Comparison of ENCODE assay signal across 12 mouse cellular contexts in the genomic region with DNA sequence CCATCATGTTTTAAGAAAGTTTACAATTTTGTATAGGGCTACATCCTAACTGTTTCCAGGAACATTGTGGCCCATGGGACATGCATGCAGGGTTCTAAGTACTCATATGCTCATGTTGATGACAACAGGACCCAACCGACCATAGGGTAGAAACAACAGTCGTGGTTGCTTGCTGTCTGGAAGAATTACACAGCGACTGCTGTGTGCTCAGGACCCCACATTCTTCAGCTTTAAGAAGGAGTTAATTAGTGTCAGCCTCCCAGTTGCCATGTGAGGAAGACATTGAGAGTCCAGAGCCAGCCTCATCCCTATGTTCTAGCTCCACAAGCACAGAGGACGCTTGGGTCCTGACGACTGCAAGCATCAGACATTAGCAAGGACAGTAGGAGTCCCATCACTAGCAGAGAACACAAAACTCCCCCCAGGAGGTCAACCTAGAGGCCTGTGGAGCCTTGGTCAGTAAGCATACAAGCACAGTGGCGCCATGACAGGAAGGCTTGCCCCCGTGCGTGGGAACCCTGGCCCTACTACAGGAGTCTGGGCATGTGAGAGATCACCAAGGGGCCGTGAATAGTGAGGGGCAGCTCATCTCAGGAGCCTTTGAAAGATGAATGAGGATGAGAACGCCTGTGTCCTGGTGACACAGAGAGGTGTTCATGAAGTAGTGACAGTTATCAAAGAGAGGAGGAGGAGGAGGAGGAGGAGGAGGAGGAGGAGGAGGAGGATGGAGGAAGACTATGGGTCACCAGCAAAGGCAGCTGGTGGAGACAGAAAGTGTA. TPM values are rescaled to one million over a fixed set of nuclear protein-coding genes. Genes with fewer than 3 reads are reported as not detected.
DNase-seq lines count a peak whose midpoint lies in the region; ATAC-seq and TF ChIP-seq lines count a peak whose summit lies in the region.
"Not testable (repeated sequence)": the region's sequence is repeated elsewhere in the genome, so short reads cannot be mapped to it uniquely, and the experiment has no call there.
"Had no signal": no experiment of that assay in that cellular context is flagged by ENCODE, and none has a peak within 500 bp of the region (broad histone marks: within the 10 kb centered on the region; RNA-seq: fewer than 3 reads in every experiment).

No protein-coding gene starts in this region.

- peaks cover 10 to 42% of the 10 kb centered on the region in 2 experiments; a peak in 3 of 4 replicates for H3K4me1 ChIP-seq in CH12.LX (ENCODE audit: control insufficient read depth in 1 of 2, insufficient read depth in 2 of 2)
- H3K4me1 ChIP-seq in erythroblast, embryonic 14.5 days (ENCODE audit: control insufficient read depth) = peaks cover 37% of the 10 kb centered on the region
- H3K4me1 ChIP-seq in heart, embryonic 12.5 days (replicated peaks); hindbrain, postnatal 0 days (ENCODE audit: insufficient read depth, low read length); limb, embryonic 10.5 days; lung, embryonic 14.5 days (ENCODE audit: insufficient read depth): not testable (repeated sequence)

- ATAC-seq in heart, embryonic 12.5 days (ENCODE audit: insufficient number of reproducible peaks, low FRiP score); hindbrain, postnatal 0 days; lung, embryonic 14.5 days (ENCODE audit: insufficient read depth): not testable (repeated sequence)

- H3K36me3 ChIP-seq in CH12.LX (replicated peaks in 1 of 2; ENCODE audit: control insufficient read depth in 1 of 2, insufficient read depth in 1 of 2, low read length in 1 of 2); erythroblast, embryonic 14.5 days (ENCODE audit: control insufficient read depth); heart, embryonic 12.5 days; hindbrain, postnatal 0 days (ENCODE audit: insufficient read depth, low read length); limb, embryonic 10.5 days; lung, embryonic 14.5 days (ENCODE audit: insufficient read depth); myocyte (ENCODE audit: control insufficient read depth, insufficient read depth): not testable (repeated sequence)

- not testable (repeated sequence) for H3K4me3 ChIP-seq in CH12.LX (replicated peaks in 1 of 3; ENCODE audit: low read depth in 2 of 3, low read length in 2 of 3, poor library complexity in 1 of 3)
- peak overlapping the region; percentile 72 for H3K4me3 ChIP-seq in erythroblast, embryonic 14.5 days (replicated peaks)
- peak overlapping the region; percentile 73 for H3K4me3 ChIP-seq in heart, embryonic 12.5 days
- H3K4me3 ChIP-seq in hindbrain, postnatal 0 days (ENCODE audit: low read length) = peak overlapping the region; percentile 43; the same call in 1 of the 2 replicates
- peak overlapping the region; percentile 55 for H3K4me3 ChIP-seq in limb, embryonic 10.5 days
- H3K4me3 ChIP-seq in lung, embryonic 14.5 days (ENCODE audit: low read depth, low read length) = 0 out of 2 replicates have a peak overlapping the region, but pooled peaks have one; percentile 44
- H3K4me3 ChIP-seq in myocyte = peak overlapping the region; percentile 11

- not testable (repeated sequence) for TF ChIP-seq EP300 in CH12.LX (IDR thresholded peaks at IDR 0.05; ENCODE audit: low read length)

- H3K9ac ChIP-seq in CH12.LX (ENCODE audit: insufficient read depth, low read depth) = peak overlapping the region; percentile 5; the same call in 1 of the 2 replicates
- H3K9ac ChIP-seq in heart, embryonic 12.5 days = peak overlapping the region; percentile 74
- H3K9ac ChIP-seq in hindbrain, postnatal 0 days (replicated peaks; ENCODE audit: low read length); lung, embryonic 14.5 days: not testable (repeated sequence)

- not testable (repeated sequence) for H3K27me3 ChIP-seq in CH12.LX (replicated peaks); erythroblast, embryonic 14.5 days (ENCODE audit: control insufficient read depth); heart, embryonic 12.5 days (replicated peaks); hindbrain, postnatal 0 days (ENCODE audit: insufficient read depth, low read length); limb, embryonic 10.5 days (ENCODE audit: low read depth, poor library complexity, severe bottlenecking); lung, embryonic 14.5 days (ENCODE audit: insufficient read depth, low read length); myocyte (ENCODE audit: control insufficient read depth, insufficient read depth, insufficient read length)

- TF ChIP-seq CTCF in CH12.LX (conservative IDR thresholded peaks at IDR 0.05 in 1 of 2, IDR thresholded peaks at IDR 0.05 in 1 of 2; ENCODE audit: low read depth in 2 of 2, low read length in 2 of 2); hindbrain, postnatal 0 days (IDR thresholded peaks at IDR 0.05; ENCODE audit: low read depth); lung, embryonic 14.5 days (IDR thresholded peaks at IDR 0.05; ENCODE audit: low read depth): not testable (repeated sequence)

- dilution Hi-C loops in CH12.LX (cut with MboI; ENCODE audit: extremely low pct_ligation_motif_present, extremely low pct_unique_long_range_greater_than_20kb, low sequenced_read_pairs) = not testable (repeated sequence)

- DNase-seq in CH12.LX (ENCODE audit: extremely low read depth); hindbrain, postnatal 0 days (ENCODE audit: low spot score); limb, embryonic 10.5 days (ENCODE audit: low spot score); lung, embryonic 14.5 days: not testable (repeated sequence)
- peak; percentile 61 for DNase-seq in cerebellum, adult 9-10 months

- WGBS in heart, embryonic 12.5 days = 72% methylated on average over 10 of the region's 10 CpGs
- WGBS in hindbrain, postnatal 0 days = 62% methylated on average over 10 of the region's 10 CpGs
- WGBS in limb, embryonic 10.5 days = 76% methylated on average over 10 of the region's 10 CpGs
- WGBS in lung, embryonic 14.5 days = 68% methylated on average over 9 of the region's 10 CpGs

- not testable (repeated sequence) for TF ChIP-seq RAD21 in CH12.LX (IDR thresholded peaks at IDR 0.05; ENCODE audit: low read depth, low read length)

- H3K4me2 ChIP-seq in CH12.LX (ENCODE audit: insufficient read depth, low read depth, poor library complexity, severe bottlenecking) (peak overlapping the region; percentile 44; the same call in 1 of the 2 replicates), myocyte (ENCODE audit: low read depth) (peak overlapping the region; percentile 74)
- H3K4me2 ChIP-seq in heart, embryonic 12.5 days = peak overlapping the region; percentile 84
- H3K4me2 ChIP-seq in hindbrain, postnatal 0 days (ENCODE audit: low read depth, low read length) = peak overlapping the region; percentile 58
- peak overlapping the region; percentile 61 for H3K4me2 ChIP-seq in lung, embryonic 14.5 days

- not testable (repeated sequence) for H3K27ac ChIP-seq in CH12.LX (ENCODE audit: insufficient read depth, low read depth); limb, embryonic 10.5 days; lung, embryonic 14.5 days (ENCODE audit: low read depth)
- peak overlapping the region; percentile 21; the same call in 1 of the 2 replicates for H3K27ac ChIP-seq in heart, embryonic 12.5 days (ENCODE audit: poor library complexity, severe bottlenecking)
- H3K27ac ChIP-seq in hindbrain, postnatal 0 days = peak overlapping the region; percentile 88

- not testable (repeated sequence) for TF ChIP-seq POLR2A in CH12.LX (IDR thresholded peaks at IDR 0.05; ENCODE audit: low read depth, low read length); myocyte (IDR thresholded peaks at IDR 0.05; ENCODE audit: insufficient read length, low read depth)

- H3ac ChIP-seq in myocyte (ENCODE audit: control insufficient read depth, insufficient read length) = not testable (repeated sequence)

- not testable (repeated sequence) for H3K79me2 ChIP-seq in CH12.LX (replicated peaks; ENCODE audit: control insufficient read depth, extremely low read depth, insufficient read depth, poor library complexity, severe bottlenecking); myocyte (ENCODE audit: control insufficient read depth, insufficient read depth)

- not testable (repeated sequence) for H3K9me3 ChIP-seq in CH12.LX (replicated peaks; ENCODE audit: low read length); erythroblast, embryonic 14.5 days (ENCODE audit: control insufficient read depth, low read length); heart, embryonic 12.5 days (replicated peaks); hindbrain, postnatal 0 days (ENCODE audit: low read length); limb, embryonic 10.5 days (replicated peaks); lung, embryonic 14.5 days (ENCODE audit: low read depth, low read length)

- in situ Hi-C loops in CH12.LX (cut with MboI; ENCODE audit: low pct_ligation_motif_present, low pct_unique_long_range_greater_than_20kb, low sequenced_read_pairs) = loop anchor here (5.0 kb wide), 2 partner anchors 34 to 79 kb away; no protein-coding TSS in a partner anchor

RNA-seq across cellular contexts. Expression of gene Klrb1c, which starts 25.9 kb away (rescaled TPM):
- total RNA-seq in CH12.LX (2012; rRNA removed) (not detected in 2 replicates), CH12.LX (2014; rRNA removed) (not detected in 2 replicates)
- polyA plus RNA-seq in CH12.LX (2012; ENCODE audit: insufficient read length, low read depth) (not detected in 2 replicates), myocyte (2012; fragmentation: generic; extraction: Trizol) (not detected)
- not detected in 2 replicates for polyA plus RNA-seq in erythroblast, embryonic 14.5 days (2012)
- not detected in 2 replicates for polyA plus RNA-seq in heart, embryonic 12.5 days (2016; fragmentation: Nextera tagmentation; extraction: Ambion mirVana)
- total RNA-seq in hindbrain, postnatal 0 days (2014; rRNA removed) = 0.10 TPM in 1 of 2 replicates, not detected in the other
- polyA plus RNA-seq in hindbrain, postnatal 0 days (2015; fragmentation: Nextera tagmentation; extraction: Ambion mirVana) = 0.13 and 0.14 TPM in 2 replicates
- polyA plus RNA-seq in limb, embryonic 10.5 days (2016; fragmentation: Nextera tagmentation; extraction: Ambion mirVana) = not detected in 2 replicates
- 0.26 and 0.32 TPM in 2 replicates for polyA plus RNA-seq in lung, embryonic 14.5 days (2014; fragmentation: Nextera tagmentation; extraction: Ambion mirVana)
- total RNA-seq: left cerebral cortex, adult 18-20 months had no signal

RNA-seq across cellular contexts. Expression of gene Klrb1, which starts 40.2 kb away (rescaled TPM):
- total RNA-seq in CH12.LX (2012; rRNA removed) (1.1 and 1.3 TPM in 2 replicates), CH12.LX (2014; rRNA removed) (1.1 and 1.3 TPM in 2 replicates)
- polyA plus RNA-seq in CH12.LX (2012; ENCODE audit: insufficient read length, low read depth) (0.29 and 0.79 TPM in 2 replicates), myocyte (2012; fragmentation: generic; extraction: Trizol) (not detected)
- polyA plus RNA-seq in erythroblast, embryonic 14.5 days (2012) = not detected in 2 replicates
- polyA plus RNA-seq in heart, embryonic 12.5 days (2016; fragmentation: Nextera tagmentation; extraction: Ambion mirVana) = not detected in 2 replicates
- 0.31 and 1.9 TPM in 2 replicates for total RNA-seq in hindbrain, postnatal 0 days (2014; rRNA removed)
- 1.1 and 1.2 TPM in 2 replicates for polyA plus RNA-seq in hindbrain, postnatal 0 days (2015; fragmentation: Nextera tagmentation; extraction: Ambion mirVana)
- not detected in 2 replicates for polyA plus RNA-seq in limb, embryonic 10.5 days (2016; fragmentation: Nextera tagmentation; extraction: Ambion mirVana)
- polyA plus RNA-seq in lung, embryonic 14.5 days (2014; fragmentation: Nextera tagmentation; extraction: Ambion mirVana) = not detected in 2 replicates
- total RNA-seq: adrenal gland, adult 18-20 months; gastrocnemius, postnatal 10 days; heart, postnatal 25 days; left cerebral cortex, adult 18-20 months had no signal
